Mouse (Mus musculus) megakaryocyte, embryonic 14.5 days (primary cell): ENCODE data around the gene Snx8.

Experiments
- FLI1 ChIP-seq: IDR thresholded peaks from 2 replicates; pipeline ENCODE4 v1.6.1; 2012; ENCODE audit warnings: low read length, inconsistent platforms, mixed read lengths
- GATA1 ChIP-seq: IDR thresholded peaks from 3 replicates; pipeline ENCODE4 v1.6.1; 2012; ENCODE audit warnings: mixed read lengths, low read length, inconsistent platforms, borderline replicate concordance

GRCm38 (mm10) chr5:140321042-140321755, 67.9 kb downstream of the Snx8 start, which contains the start of the genes Mad1l1 and Nudt1:
- TF ChIP-seq GATA1 (no peak), FLI1 (no peak; the same call in 1 of the 2 replicates)
